Mouse (Mus musculus) olfactory bulb, adult 2 months (tissue): ENCODE results near the gene Brd3os.

ENCODE experiments used
- CTCF ChIP-seq: fragments of 200-500 bp; IDR thresholded peaks from 2 replicates; pipeline ENCODE4 v1.5.1; 2012; ENCODE audit warnings: low read depth, mild to moderate bottlenecking, low read length, moderate library complexity; ENCODE audit not compliant: insufficient read depth
- POLR2A ChIP-seq: fragments of 200-500 bp; IDR thresholded peaks from 2 replicates; pipeline ENCODE4 v1.6.1; 2012; ENCODE audit warnings: mild to moderate bottlenecking, low read depth, low read length, moderate library complexity; ENCODE audit not compliant: insufficient read depth

- TF ChIP-seq POLR2A: no peak
- no peak for TF ChIP-seq CTCF
Observed at GRCm38 (mm10) chr2:27471170-27471584, 29.1 kb downstream of the Brd3os start.
